Mouse (Mus musculus): ENCODE results near the gene Zfp341. TPM values are rescaled to one million over a fixed set of nuclear protein-coding genes. Genes with fewer than 3 reads are reported as not detected.

Zfp341 gene
- polyA plus RNA-seq, 1 experiment from 2014 or later = 0.74 TPM

DNA sequence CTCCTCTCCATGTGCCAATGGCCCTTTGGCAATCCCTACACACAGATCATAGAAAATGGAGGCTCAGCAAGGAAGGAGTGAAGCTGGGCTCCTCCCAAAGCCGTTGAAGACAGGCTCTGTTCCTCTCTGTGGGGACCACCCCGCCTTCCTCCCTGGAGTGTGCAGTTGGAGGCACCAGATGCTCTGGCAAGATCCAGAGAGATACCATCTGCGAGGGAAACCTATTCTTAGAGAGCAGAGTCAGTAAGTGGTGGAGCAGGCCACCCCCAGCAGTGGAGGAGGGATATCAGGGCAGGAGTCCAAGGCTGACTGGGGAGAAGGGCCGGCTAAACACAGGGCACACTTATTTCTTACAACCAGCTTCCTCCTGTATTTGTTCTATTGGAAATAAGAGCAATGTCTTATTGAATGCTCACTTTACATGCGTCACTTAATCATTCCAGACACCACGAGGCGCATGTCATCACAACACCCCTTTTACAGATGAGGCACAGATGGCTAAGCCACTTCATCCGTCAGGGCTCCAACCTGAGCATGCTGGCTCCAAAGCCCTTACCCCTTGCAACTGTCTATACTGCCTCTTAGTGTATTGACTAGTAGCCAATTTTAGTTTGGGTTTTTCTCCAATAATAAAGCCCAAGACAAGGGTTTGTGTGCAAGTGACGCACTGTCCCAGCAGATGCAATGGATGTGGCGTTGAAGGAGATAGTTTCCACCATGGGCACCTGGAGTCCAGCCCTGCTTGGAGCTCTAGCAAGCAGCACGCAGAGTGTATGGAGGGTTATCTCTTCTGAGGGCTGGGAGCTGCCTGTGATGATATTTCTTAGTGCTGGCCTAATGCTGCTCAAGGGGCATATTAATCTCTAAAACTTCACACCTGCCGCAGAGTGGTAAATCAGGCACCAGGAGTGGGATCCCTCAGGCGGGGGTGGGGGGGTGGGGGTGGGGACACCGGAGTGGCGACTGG lies 28.9 kb upstream of the Zfp341 start:
- 39% methylated on average over 15 of the region's 15 CpGs for WGBS
- no peak overlapping the region for H3K9ac ChIP-seq (ENCODE audit: low read length)

DNA sequence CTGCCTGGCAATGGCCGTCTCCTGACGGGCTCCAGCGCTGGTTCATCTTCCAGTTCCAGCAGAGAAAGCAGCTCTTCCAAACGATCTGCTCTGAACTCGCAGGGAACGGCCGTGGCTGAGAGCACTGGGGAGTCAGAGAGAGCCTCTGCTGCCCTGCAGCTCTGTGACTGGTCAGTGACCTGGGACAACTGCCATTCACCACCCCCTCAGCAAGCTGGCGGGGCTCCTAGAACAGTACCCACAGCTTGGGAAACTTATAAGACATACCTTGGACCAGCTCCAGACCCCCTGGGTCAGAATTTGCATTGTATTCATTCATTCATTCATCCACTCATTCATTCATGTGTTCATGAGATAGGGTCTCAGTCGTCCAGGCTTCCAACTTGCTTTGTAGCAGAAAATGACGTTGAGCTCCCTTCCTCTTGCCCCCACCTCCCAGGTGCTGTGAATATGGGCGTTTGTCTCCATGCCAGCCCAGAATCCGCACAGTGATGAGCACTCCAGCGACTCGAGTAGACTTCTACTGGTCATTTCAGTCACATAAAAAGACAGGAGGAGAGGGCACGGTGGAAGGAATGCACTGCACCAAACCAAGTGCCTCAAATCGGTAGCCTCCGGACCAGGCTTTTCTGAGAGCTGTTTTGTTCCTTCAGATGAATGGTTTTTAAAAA lies 28.0 kb upstream of the Zfp341 start:
- Histone ChIP-seq H3K27ac (ENCODE audit: low read length) (no peak overlapping the region), H3K27me3 (ENCODE audit: control insufficient read depth, insufficient read depth, low read length) (no peaks in the 10 kb centered on the region), H3K4me1 (ENCODE audit: control insufficient read depth, insufficient read depth, low read length) (peaks cover 14% of the 10 kb centered on the region), H3K36me3 (ENCODE audit: control insufficient read depth, insufficient read depth) (peaks cover 8% of the 10 kb centered on the region), H3K9me3 (replicated peaks; ENCODE audit: control insufficient read depth, low read length) (no peaks in the 10 kb centered on the region), H3K4me3 (ENCODE audit: low read length) (no peak overlapping the region), H3K4me2 (ENCODE audit: low read depth, low read length) (no peak overlapping the region), H3K9ac (ENCODE audit: low read length) (no peak overlapping the region)
- 56% methylated on average over 17 of the region's 17 CpGs for WGBS
- no peak for ATAC-seq (replicated peaks; ENCODE audit: extremely low read depth, insufficient read depth, low FRiP score)

More for the DNA sequence above, 28.9 kb upstream of the Zfp341 start:
- Histone ChIP-seq H3K4me1 (ENCODE audit: control insufficient read depth, insufficient read depth, low read length) (peaks cover 14% of the 10 kb centered on the region), H3K27me3 (ENCODE audit: control insufficient read depth, insufficient read depth, low read length) (no peaks in the 10 kb centered on the region), H3K27ac (ENCODE audit: low read length) (no peak overlapping the region), H3K9me3 (replicated peaks; ENCODE audit: control insufficient read depth, low read length) (no peaks in the 10 kb centered on the region), H3K4me2 (ENCODE audit: low read depth, low read length) (no peak overlapping the region), H3K4me3 (ENCODE audit: low read length) (no peak overlapping the region), H3K36me3 (ENCODE audit: control insufficient read depth, insufficient read depth) (peaks cover 8% of the 10 kb centered on the region)
- peak; percentile 73; the same call in 1 of the 2 replicates for ATAC-seq (replicated peaks; ENCODE audit: extremely low read depth, insufficient read depth, low FRiP score)

DNA sequence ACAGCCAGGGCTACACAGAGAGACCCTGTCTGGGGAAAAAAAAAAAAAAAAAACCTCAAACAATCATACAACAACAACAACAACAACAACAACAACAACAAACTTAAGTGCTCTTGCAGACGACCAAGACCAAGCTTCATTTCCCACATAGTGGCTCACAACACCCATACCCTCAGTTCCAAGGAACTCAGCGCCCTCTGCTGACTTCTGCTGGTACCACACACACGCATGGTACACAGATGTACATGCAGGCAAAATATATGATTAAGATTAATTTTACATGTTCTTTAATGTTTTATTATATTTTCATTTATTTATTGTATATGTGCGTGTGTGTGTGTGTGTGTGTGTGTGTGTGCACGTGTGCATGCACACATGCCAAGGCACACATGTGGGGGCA lies 26.7 kb upstream of the Zfp341 start:
- Histone ChIP-seq H3K27ac (ENCODE audit: low read length) (no peak overlapping the region), H3K4me2 (ENCODE audit: low read depth, low read length) (no peak overlapping the region), H3K27me3 (ENCODE audit: control insufficient read depth, insufficient read depth, low read length) (no peaks in the 10 kb centered on the region), H3K4me3 (ENCODE audit: low read length) (no peak overlapping the region), H3K36me3 (ENCODE audit: control insufficient read depth, insufficient read depth) (peaks cover 8% of the 10 kb centered on the region), H3K9ac (ENCODE audit: low read length) (no peak overlapping the region), H3K9me3 (replicated peaks; ENCODE audit: control insufficient read depth, low read length) (no peaks in the 10 kb centered on the region), H3K4me1 (ENCODE audit: control insufficient read depth, insufficient read depth, low read length) (peaks cover 14% of the 10 kb centered on the region)
- 78% methylated on average over 5 of the region's 5 CpGs for WGBS
- ATAC-seq (replicated peaks; ENCODE audit: extremely low read depth, insufficient read depth, low FRiP score) = no peak

DNA sequence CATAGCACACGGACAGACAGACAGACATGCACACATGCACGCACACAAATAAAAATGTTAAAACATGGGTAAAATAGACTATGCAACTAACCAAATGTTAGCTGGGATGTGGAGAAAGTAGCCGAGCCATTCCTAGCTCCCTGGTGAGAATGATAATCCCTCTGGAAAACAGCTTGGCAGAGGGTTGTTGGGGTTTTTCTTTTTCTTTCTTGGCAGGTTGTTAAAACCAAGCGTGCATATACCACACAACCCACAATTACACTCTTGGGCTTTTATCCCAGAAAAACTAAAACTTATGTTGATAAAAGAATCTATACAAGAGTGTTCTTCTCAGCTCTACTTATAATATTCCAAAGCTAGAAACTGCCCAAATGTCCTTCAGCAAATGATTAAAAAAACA lies 24.0 kb upstream of the Zfp341 start:
- Histone ChIP-seq H3K4me3 (ENCODE audit: low read length) (no peak overlapping the region), H3K9me3 (replicated peaks; ENCODE audit: control insufficient read depth, low read length) (peaks cover 3% of the 10 kb centered on the region; the same call in 1 of the 2 replicates), H3K9ac (ENCODE audit: low read length) (no peak overlapping the region), H3K27me3 (ENCODE audit: control insufficient read depth, insufficient read depth, low read length) (no peaks in the 10 kb centered on the region), H3K36me3 (ENCODE audit: control insufficient read depth, insufficient read depth) (peaks cover 8% of the 10 kb centered on the region), H3K4me2 (ENCODE audit: low read depth, low read length) (no peak overlapping the region), H3K27ac (ENCODE audit: low read length) (no peak overlapping the region), H3K4me1 (ENCODE audit: control insufficient read depth, insufficient read depth, low read length) (peaks cover 10% of the 10 kb centered on the region)
- WGBS = 77% methylated on average over 4 of the region's 4 CpGs
- ATAC-seq (replicated peaks; ENCODE audit: extremely low read depth, insufficient read depth, low FRiP score) = no peak

DNA sequence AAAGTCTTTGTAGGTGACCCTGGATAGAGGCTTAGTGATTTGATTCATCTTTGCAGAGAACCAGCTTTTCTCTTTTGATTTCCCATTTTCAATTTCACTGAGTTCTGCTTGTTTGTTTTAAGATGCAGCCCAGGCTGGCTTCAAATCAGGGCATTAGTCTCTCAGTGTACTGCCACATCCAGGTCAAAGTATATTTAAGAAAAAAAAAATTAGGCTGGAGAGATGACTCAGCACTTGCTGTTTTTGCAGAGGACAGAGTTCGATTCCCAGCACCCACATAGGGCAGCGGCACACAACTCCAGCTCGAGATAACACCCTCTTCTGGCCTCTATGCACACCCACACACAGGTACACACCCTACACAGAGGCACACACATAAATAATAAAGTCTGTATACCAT lies 21.9 kb upstream of the Zfp341 start:
- ATAC-seq (replicated peaks; ENCODE audit: extremely low read depth, insufficient read depth, low FRiP score) = no peak

DNA sequence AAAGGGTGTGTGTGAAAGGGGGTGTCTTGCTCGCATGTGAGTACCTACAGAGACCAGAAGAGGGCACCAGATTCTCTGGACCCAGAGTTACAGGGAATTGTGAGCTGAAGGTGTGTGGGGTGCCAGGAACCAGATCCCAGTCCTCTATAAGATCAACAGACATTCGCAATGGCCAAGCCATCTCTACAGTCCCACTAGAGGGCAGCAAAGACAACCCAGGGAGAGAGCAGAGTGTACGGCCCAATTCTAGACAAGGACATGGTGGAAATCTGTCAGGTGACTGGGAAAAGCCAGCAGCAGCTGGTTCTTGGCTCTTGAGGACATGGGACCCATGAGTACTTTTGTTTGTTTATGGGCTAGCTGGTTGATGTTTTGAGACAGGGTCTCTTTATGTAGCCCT lies 20.1 kb upstream of the Zfp341 start:
- H3K36me3 ChIP-seq (ENCODE audit: control insufficient read depth, insufficient read depth) = no peaks in the 10 kb centered on the region

More for the DNA sequence above, 21.9 kb upstream of the Zfp341 start:
- Histone ChIP-seq H3K27ac (ENCODE audit: low read length) (no peak overlapping the region), H3K4me2 (ENCODE audit: low read depth, low read length) (no peak overlapping the region), H3K4me1 (ENCODE audit: control insufficient read depth, insufficient read depth, low read length) (no peaks in the 10 kb centered on the region), H3K36me3 (ENCODE audit: control insufficient read depth, insufficient read depth) (peaks cover 8% of the 10 kb centered on the region), H3K9me3 (replicated peaks; ENCODE audit: control insufficient read depth, low read length) (peaks cover 3% of the 10 kb centered on the region; the same call in 1 of the 2 replicates), H3K4me3 (ENCODE audit: low read length) (no peak overlapping the region), H3K27me3 (ENCODE audit: control insufficient read depth, insufficient read depth, low read length) (no peaks in the 10 kb centered on the region), H3K9ac (ENCODE audit: low read length) (no peak overlapping the region)
- WGBS = 84% methylated on average over 3 of the region's 3 CpGs

DNA sequence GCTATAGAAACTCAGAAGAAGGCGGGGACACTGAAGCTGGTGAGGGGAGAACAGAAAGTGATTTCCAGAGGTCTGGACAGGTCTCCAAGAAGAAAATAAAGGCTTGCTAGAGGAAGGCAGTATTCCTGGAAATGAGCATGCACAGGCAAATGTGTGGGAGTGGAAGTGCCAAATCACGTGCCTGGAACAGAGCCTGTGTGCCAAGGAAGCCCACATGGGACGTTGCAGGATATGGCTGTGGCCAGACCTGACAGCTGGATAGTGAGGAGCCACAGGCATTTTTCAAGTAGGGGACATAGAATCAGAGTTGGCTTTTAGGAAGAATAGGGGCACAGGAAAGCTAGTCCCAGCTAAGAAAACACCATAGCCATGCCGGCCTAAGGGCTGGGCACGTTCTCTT lies 17.3 kb upstream of the Zfp341 start:
- no peaks in the 10 kb centered on the region for H3K4me1 ChIP-seq (ENCODE audit: control insufficient read depth, insufficient read depth, low read length)
- ATAC-seq (replicated peaks; ENCODE audit: extremely low read depth, insufficient read depth, low FRiP score) = no peak
- no peak overlapping the region for H3K9ac ChIP-seq (ENCODE audit: low read length)
- WGBS = 69% methylated on average over 5 of the region's 5 CpGs
- no peak overlapping the region for H3K4me2 ChIP-seq (ENCODE audit: low read depth, low read length)
- no peak overlapping the region for H3K4me3 ChIP-seq (ENCODE audit: low read length)
- H3K27ac ChIP-seq (ENCODE audit: low read length) = no peak overlapping the region
- H3K36me3 ChIP-seq (ENCODE audit: control insufficient read depth, insufficient read depth) = no peaks in the 10 kb centered on the region
- peaks cover 3% of the 10 kb centered on the region; the same call in 1 of the 2 replicates for H3K9me3 ChIP-seq (replicated peaks; ENCODE audit: control insufficient read depth, low read length)
- no peaks in the 10 kb centered on the region for H3K27me3 ChIP-seq (ENCODE audit: control insufficient read depth, insufficient read depth, low read length)

More for the DNA sequence above, 20.1 kb upstream of the Zfp341 start:
- ATAC-seq (replicated peaks; ENCODE audit: extremely low read depth, insufficient read depth, low FRiP score) = no peak; the same call in 1 of the 2 replicates
- Histone ChIP-seq H3K27ac (ENCODE audit: low read length) (no peak overlapping the region), H3K9me3 (replicated peaks; ENCODE audit: control insufficient read depth, low read length) (peaks cover 3% of the 10 kb centered on the region; the same call in 1 of the 2 replicates), H3K27me3 (ENCODE audit: control insufficient read depth, insufficient read depth, low read length) (no peaks in the 10 kb centered on the region), H3K4me2 (ENCODE audit: low read depth, low read length) (no peak overlapping the region), H3K4me1 (ENCODE audit: control insufficient read depth, insufficient read depth, low read length) (no peaks in the 10 kb centered on the region), H3K4me3 (ENCODE audit: low read length) (no peak overlapping the region), H3K9ac (ENCODE audit: low read length) (no peak overlapping the region)
- WGBS = 64% methylated on average over 3 of the region's 3 CpGs

DNA sequence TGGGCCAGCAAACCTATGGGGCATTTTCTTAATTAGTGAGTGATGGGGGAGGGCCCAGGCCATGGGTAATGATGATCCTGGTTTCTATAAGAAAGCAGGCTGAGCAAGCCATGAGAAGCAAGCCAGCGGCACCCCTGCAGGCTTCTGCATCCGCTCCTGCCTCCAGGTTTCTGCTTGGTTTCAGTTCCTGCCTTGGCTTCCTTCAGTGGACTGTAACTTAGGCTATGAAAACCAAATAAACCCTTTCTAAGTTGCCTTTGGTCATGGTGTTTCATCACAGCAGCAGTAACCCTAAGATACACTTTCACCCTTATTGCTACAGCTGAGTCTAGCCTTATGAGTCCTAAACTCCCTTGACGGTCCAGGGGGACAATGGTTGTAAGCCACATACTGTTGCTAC lies 15.7 kb upstream of the Zfp341 start:
- H3K27ac ChIP-seq (ENCODE audit: low read length) = no peak overlapping the region
- no peak for ATAC-seq (replicated peaks; ENCODE audit: extremely low read depth, insufficient read depth, low FRiP score)
- no peaks in the 10 kb centered on the region for H3K36me3 ChIP-seq (ENCODE audit: control insufficient read depth, insufficient read depth)
- no peaks in the 10 kb centered on the region for H3K27me3 ChIP-seq (ENCODE audit: control insufficient read depth, insufficient read depth, low read length)
- no peak overlapping the region for H3K9ac ChIP-seq (ENCODE audit: low read length)
- H3K4me2 ChIP-seq (ENCODE audit: low read depth, low read length) = no peak overlapping the region
- no peaks in the 10 kb centered on the region for H3K4me1 ChIP-seq (ENCODE audit: control insufficient read depth, insufficient read depth, low read length)
- H3K4me3 ChIP-seq (ENCODE audit: low read length) = no peak overlapping the region
- peaks cover 3% of the 10 kb centered on the region; the same call in 1 of the 2 replicates for H3K9me3 ChIP-seq (replicated peaks; ENCODE audit: control insufficient read depth, low read length)
- 89% methylated on average over 3 of the region's 3 CpGs for WGBS

DNA sequence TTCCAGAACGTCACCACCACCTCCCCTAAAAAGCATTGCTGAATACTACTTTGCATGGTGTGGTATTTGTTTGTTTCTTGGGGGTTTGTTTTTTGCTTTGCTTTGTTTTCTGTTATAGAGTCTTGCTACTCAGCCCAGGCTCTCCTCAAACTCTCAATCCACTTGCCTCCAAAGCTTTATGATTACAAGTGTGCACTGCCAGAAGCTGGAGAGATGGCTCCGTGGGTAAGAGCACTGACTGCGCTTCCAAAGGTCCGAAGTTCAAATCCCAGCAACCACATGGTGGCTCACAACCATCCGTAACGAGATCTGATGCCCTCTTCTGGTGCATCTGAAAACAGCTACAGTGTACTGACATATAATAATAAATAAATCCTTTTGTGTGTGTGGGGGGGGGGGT lies 12.5 kb upstream of the Zfp341 start:
- Histone ChIP-seq H3K27ac (ENCODE audit: low read length) (no peak overlapping the region), H3K4me3 (ENCODE audit: low read length) (no peak overlapping the region), H3K4me2 (ENCODE audit: low read depth, low read length) (no peak overlapping the region), H3K36me3 (ENCODE audit: control insufficient read depth, insufficient read depth) (no peaks in the 10 kb centered on the region), H3K27me3 (ENCODE audit: control insufficient read depth, insufficient read depth, low read length) (no peaks in the 10 kb centered on the region), H3K4me1 (ENCODE audit: control insufficient read depth, insufficient read depth, low read length) (peaks cover 10% of the 10 kb centered on the region), H3K9me3 (replicated peaks; ENCODE audit: control insufficient read depth, low read length) (no peaks in the 10 kb centered on the region), H3K9ac (ENCODE audit: low read length) (no peak overlapping the region)
- ATAC-seq (replicated peaks; ENCODE audit: extremely low read depth, insufficient read depth, low FRiP score) = no peak
- 72% methylated on average over 6 of the region's 6 CpGs for WGBS
